Mouse (Mus musculus) CH12.LX (cell line): ENCODE measurements around the gene Tmprss6. TPM values are rescaled to one million over a fixed set of nuclear protein-coding genes. Genes with fewer than 3 reads are reported as not detected.

Experiments used
- DNase-seq: peaks from one replicate; pipeline ENCODE4 v3.0.0-alpha.2; 2013; ENCODE audit errors: extremely low read depth
- H3K27ac ChIP-seq: 2 replicates; pipeline ENCODE4 v1.5.1; 2012; ENCODE audit warnings: low read depth, mild to moderate bottlenecking, control low read depth, moderate library complexity; ENCODE audit not compliant: insufficient read depth
- H3K27me3 ChIP-seq: replicated peaks from 2 replicates; pipeline ENCODE3; 2012; ENCODE audit warnings: inconsistent platforms
- H3K36me3 ChIP-seq, 2 experiments: replicated peaks in 1 of 2; 2 replicates each; pipeline versions ENCODE3 to v1.6.1; 2012; ENCODE audit warnings: inconsistent platforms in 1 of 2, low read length in 1 of 2, mild to moderate bottlenecking in 1 of 2, mixed read lengths in 1 of 2, moderate library complexity in 1 of 2; ENCODE audit not compliant: control insufficient read depth in 1 of 2, insufficient read depth in 1 of 2
- H3K4me1 ChIP-seq, 2 experiments: 2 replicates each; pipeline ENCODE4 v1.6.1; 2012; ENCODE audit warnings: inconsistent platforms in 1 of 2, moderate library complexity in 1 of 2; ENCODE audit not compliant: insufficient read depth in 2 of 2, control insufficient read depth in 1 of 2
- H3K4me2 ChIP-seq: 2 replicates; pipeline ENCODE4 v1.6.1; 2012; ENCODE audit warnings: low read depth, mild to moderate bottlenecking, control low read depth; ENCODE audit not compliant: poor library complexity, insufficient read depth, severe bottlenecking
- H3K4me3 ChIP-seq, 3 experiments: fragments of 150-350 bp in 1 of 3; sonication (generic) in 1 of 3; replicated peaks in 1 of 3; 2 replicates each; pipeline versions ENCODE3 to v1.5.1; 2011 to 2012; ENCODE audit warnings: low read depth in 2 of 3, low read length in 2 of 3, mild to moderate bottlenecking in 2 of 3, moderate library complexity in 2 of 3, control low read depth in 1 of 3, improper control_type of control experiment in 1 of 3, inconsistent platforms in 1 of 3, mixed read lengths in 1 of 3; ENCODE audit not compliant: poor library complexity in 1 of 3
- H3K79me2 ChIP-seq: replicated peaks from 2 replicates; pipeline ENCODE4 v1.6.1; 2012; ENCODE audit warnings: mild to moderate bottlenecking, moderate library complexity; ENCODE audit not compliant: control insufficient read depth, poor library complexity, insufficient read depth, severe bottlenecking; ENCODE audit errors: extremely low read depth
- H3K9ac ChIP-seq: 2 replicates; pipeline ENCODE4 v1.6.1; 2012; ENCODE audit warnings: low read depth, mild to moderate bottlenecking, control low read depth, moderate library complexity; ENCODE audit not compliant: insufficient read depth
- H3K9me3 ChIP-seq: replicated peaks from 2 replicates; pipeline ENCODE3; 2012; ENCODE audit warnings: low read length, inconsistent platforms, mixed read lengths
- BHLHE40 ChIP-seq: IDR thresholded peaks from 2 replicates; pipeline ENCODE4 v1.6.1; 2011; ENCODE audit warnings: mild to moderate bottlenecking, low read depth, low read length, improper control_type of control experiment
- CHD1 ChIP-seq: IDR thresholded peaks from 2 replicates; pipeline ENCODE4 v1.6.1; 2012; ENCODE audit warnings: low read depth, low read length, improper control_type of control experiment, inconsistent platforms
- CHD2 ChIP-seq: IDR thresholded peaks from 2 replicates; pipeline ENCODE4 v1.6.1; 2011; ENCODE audit warnings: low read length, improper control_type of control experiment
- EP300 ChIP-seq: IDR thresholded peaks from 2 replicates; pipeline ENCODE4 v1.6.1; 2011; ENCODE audit warnings: low read length, improper control_type of control experiment
- ETS1 ChIP-seq: conservative IDR thresholded peaks from 2 replicates; pipeline ENCODE4 v1.6.1; 2012; ENCODE audit warnings: low read depth, mild to moderate bottlenecking, inconsistent platforms, low read length, improper control_type of control experiment, moderate library complexity
- GABPA ChIP-seq: IDR thresholded peaks from 2 replicates; pipeline ENCODE4 v1.6.1; 2012; ENCODE audit warnings: low read depth, low read length, improper control_type of control experiment, inconsistent platforms; ENCODE audit not compliant: insufficient replicate concordance
- HCFC1 ChIP-seq: IDR thresholded peaks from 2 replicates; pipeline ENCODE4 v1.6.1; 2012; ENCODE audit warnings: low read depth, mild to moderate bottlenecking, inconsistent platforms, low read length, improper control_type of control experiment
- IRF4 ChIP-seq: IDR thresholded peaks from 2 replicates; pipeline ENCODE4 v1.6.1; 2014; ENCODE audit warnings: low read depth, mild to moderate bottlenecking, inconsistent platforms, low read length, improper control_type of control experiment
- MAZ ChIP-seq: IDR thresholded peaks from 2 replicates; pipeline ENCODE4 v1.6.1; 2012; ENCODE audit warnings: low read depth, mild to moderate bottlenecking, inconsistent platforms, low read length, improper control_type of control experiment, moderate library complexity
- MYC ChIP-seq: IDR thresholded peaks from 2 replicates; pipeline ENCODE4 v1.6.1; 2011; ENCODE audit warnings: low read depth, mild to moderate bottlenecking, improper control_type of control experiment, low read length
- NELFE ChIP-seq: IDR thresholded peaks from 2 replicates; pipeline ENCODE4 v1.6.1; 2011; ENCODE audit warnings: low read depth, low read length, improper control_type of control experiment
- NRF1 ChIP-seq: IDR thresholded peaks from 2 replicates; pipeline ENCODE4 v1.6.1; 2014; ENCODE audit warnings: low read depth, mild to moderate bottlenecking, inconsistent platforms, low read length, improper control_type of control experiment, moderate library complexity
- POLR2A ChIP-seq: IDR thresholded peaks from 2 replicates; pipeline ENCODE4 v1.6.1; 2011; ENCODE audit warnings: low read depth, mild to moderate bottlenecking, improper control_type of control experiment, low read length
- SMC3 ChIP-seq: IDR thresholded peaks from 2 replicates; pipeline ENCODE4 v1.6.1; 2011; ENCODE audit warnings: low read depth, low read length, improper control_type of control experiment
- TCF12 ChIP-seq: IDR thresholded peaks from 2 replicates; pipeline ENCODE4 v1.6.1; 2014; ENCODE audit warnings: low read depth, mild to moderate bottlenecking, inconsistent platforms, low read length, improper control_type of control experiment
- UBTF ChIP-seq: IDR thresholded peaks from 2 replicates; pipeline ENCODE4 v1.6.1; 2012; ENCODE audit warnings: low read depth, mild to moderate bottlenecking, inconsistent platforms, low read length, improper control_type of control experiment, moderate library complexity
- USF2 ChIP-seq: conservative IDR thresholded peaks from 2 replicates; pipeline ENCODE4 v1.6.1; 2011; ENCODE audit warnings: low read depth, low read length, improper control_type of control experiment
- ZMIZ1 ChIP-seq: IDR thresholded peaks from 2 replicates; pipeline ENCODE4 v1.6.1; 2012; ENCODE audit warnings: low read depth, mild to moderate bottlenecking, inconsistent platforms, low read length, improper control_type of control experiment
- dilution Hi-C: fragments of 300-500 bp; cut with MboI; formaldehyde crosslinking; loops from 2 replicates; pipeline ENCODE4 v1.14.3; 2020; ENCODE audit warnings: low sequenced_read_pairs; ENCODE audit not compliant: extremely low pct_unique_long_range_greater_than_20kb, extremely low pct_ligation_motif_present
- in situ Hi-C: fragments of 300-500 bp; cut with MboI; formaldehyde crosslinking; loops from 3 replicates; pipeline ENCODE4 v1.14.3; 2019; ENCODE audit warnings: low sequenced_read_pairs, low pct_ligation_motif_present, low pct_unique_long_range_greater_than_20kb, mixed read lengths
- polyA plus RNA-seq: library from polyadenylated mRNA; unstranded; fragments of >175 nt; gene quantifications from 2 replicates; pipeline ENCODE4 v1.2.1, GENCODE M21; 2012; ENCODE audit warnings: low read depth; ENCODE audit not compliant: insufficient read length
- total RNA-seq, 2 experiments: library from RNA; depleted of rRNA; stranded (reverse); fragments of 300-350 nt in 1 of 2; fragments of >200 nt in 1 of 2; gene quantifications; 2 replicates each; pipeline ENCODE4 v1.2.3; 2012 to 2014

Tmprss6 gene
- total and polyA plus RNA-seq, 3 experiments, result 0.24 to 0.54 (median 0.34) TPM

GRCm38 (mm10) chr15:78471902-78472301 is 3.5 kb upstream of the Tmprss6 start:
- dilution Hi-C loops, result no loop called here
- no peaks in the 10 kb centered on the region for H3K27me3 ChIP-seq
- in situ Hi-C loops, result no loop called here
- no peaks in the 10 kb centered on the region for H3K36me3 ChIP-seq
- no peaks in the 10 kb centered on the region for H3K79me2 ChIP-seq
- peaks cover 41 to 64% of the 10 kb centered on the region in 2 experiments for H3K4me1 ChIP-seq
- H3K9me3 ChIP-seq, result no peaks in the 10 kb centered on the region
- H3K9ac ChIP-seq, result no peak overlapping the region
- DNase-seq, result no peak
- no peak overlapping the region for H3K27ac ChIP-seq
- H3K4me2 ChIP-seq, result no peak overlapping the region
- no peak overlapping the region for H3K4me3 ChIP-seq
- TF ChIP-seq MYC (no peak), TCF12 (peak; percentile 64; the same call in 1 of the 2 replicates), BHLHE40 (peak; percentile 45), NELFE (no peak), ETS1 (peak; percentile 23; the same call in 1 of the 2 replicates), EP300 (0 out of 2 replicates have a peak, but pooled peaks have one; percentile 14)

- H3K4me2 ChIP-seq, result no peak overlapping the region
- no peak overlapping the region for H3K9ac ChIP-seq
- peaks cover 30 to 52% of the 10 kb centered on the region in 2 experiments for H3K4me1 ChIP-seq
- no peak for TF ChIP-seq TCF12
- no peak for TF ChIP-seq IRF4
- no peak for TF ChIP-seq POLR2A
- TF ChIP-seq MAZ, result no peak
- TF ChIP-seq NRF1, result no peak
- no peak for TF ChIP-seq USF2
- TF ChIP-seq CHD1, result no peak
- no peak for TF ChIP-seq UBTF
- no peak for TF ChIP-seq ETS1
- no peak for TF ChIP-seq CHD2
- TF ChIP-seq MYC, result no peak
- no peak for TF ChIP-seq BHLHE40
- TF ChIP-seq EP300, result no peak
- no peak for TF ChIP-seq HCFC1
- TF ChIP-seq GABPA, result no peak
- TF ChIP-seq ZMIZ1, result no peak
- TF ChIP-seq SMC3, result no peak
- TF ChIP-seq, all 38 proteins: peak for 0
- no peak for DNase-seq
- H3K4me3 ChIP-seq, result no peak overlapping the region
- no peaks in the 10 kb centered on the region for H3K27me3 ChIP-seq
- no peaks in the 10 kb centered on the region for H3K9me3 ChIP-seq
- dilution Hi-C loops, result no loop called here
- H3K79me2 ChIP-seq, result no peaks in the 10 kb centered on the region
- no peaks in the 10 kb centered on the region for H3K36me3 ChIP-seq
- in situ Hi-C loops, result no loop called here
- H3K27ac ChIP-seq, result no peak overlapping the region
Measured at GRCm38 (mm10) chr15:78470495-78471276, 2.3 kb upstream of the Tmprss6 start.
